Mouse (Mus musculus) lung, postnatal 0 days (tissue): ENCODE data around the gene Lztr1.

Experiments
- CTCF ChIP-seq: IDR thresholded peaks from 2 replicates; pipeline ENCODE4 v1.5.1; 2016; ENCODE audit warnings: antibody characterized with exemption, mild to moderate bottlenecking
- EP300 ChIP-seq: IDR thresholded peaks from 2 replicates; pipeline ENCODE4 v1.6.1; 2016; ENCODE audit warnings: antibody characterized with exemption, mild to moderate bottlenecking, control low read depth

- TF ChIP-seq CTCF = no peak
- no peak for TF ChIP-seq EP300
These were observed 19.8 kb downstream of the Lztr1 start for GRCm38 (mm10) chr16:17528276-17528675.
